In genomic region chr6:138141111-138141592, GRCm38 (mm10) we compare ENCODE assay signal across 8 mouse cellular contexts. TPM values are rescaled to one million over a fixed set of nuclear protein-coding genes. Genes with fewer than 3 reads are reported as not detected.
A peak's percentile ranks its signal among the peaks of the same experiment; 100 is the strongest.
DNase-seq lines count a peak whose midpoint lies in the region; ATAC-seq and TF ChIP-seq lines count a peak whose summit lies in the region.

No protein-coding gene starts in this region.

- TF ChIP-seq CTCF in kidney, adult 2 months (conservative IDR thresholded peaks at IDR 0.05; ENCODE audit: insufficient read depth, insufficient read length, low read depth, low read length): no peak
- TF ChIP-seq CTCF in lung, embryonic 14.5 days (IDR thresholded peaks at IDR 0.05; ENCODE audit: low read depth): no peak

- H3K4me2 ChIP-seq in lung, embryonic 14.5 days: peak overlapping the region; percentile 69

- peaks cover 37% of the 10 kb centered on the region for H3K4me1 ChIP-seq in embryonic facial prominence, embryonic 10.5 days
- peaks cover 4% of the 10 kb centered on the region for H3K4me1 ChIP-seq in kidney, adult 2 months (ENCODE audit: control insufficient read depth, insufficient read depth, low read length)
- peaks cover 17% of the 10 kb centered on the region for H3K4me1 ChIP-seq in lung, embryonic 14.5 days (ENCODE audit: insufficient read depth)

- peak overlapping the region; percentile 67 for H3K9ac ChIP-seq in lung, embryonic 14.5 days

- peak; percentile 79 for ATAC-seq in lung, embryonic 14.5 days (ENCODE audit: insufficient read depth)
- peak; percentile 35 for ATAC-seq in neutrophil, adult 5-6 weeks (ENCODE audit: extremely low read depth, insufficient number of reproducible peaks, low FRiP score, poor library complexity, severe bottlenecking)

- H3K27ac ChIP-seq in embryonic facial prominence, embryonic 10.5 days (replicated peaks): peak overlapping the region; percentile 69
- H3K27ac ChIP-seq in kidney, adult 2 months (ENCODE audit: insufficient read depth, low read depth, low read length): peak overlapping the region; percentile 37; the same call in 1 of the 2 replicates
- H3K27ac ChIP-seq in lung, embryonic 14.5 days (ENCODE audit: low read depth): peak overlapping the region; percentile 93

- H3K36me3 ChIP-seq in embryonic facial prominence, embryonic 10.5 days (replicated peaks): no peaks in the 10 kb centered on the region
- H3K36me3 ChIP-seq in kidney, adult 2 months (ENCODE audit: control insufficient read depth, insufficient read depth, low read length): no peaks in the 10 kb centered on the region
- H3K36me3 ChIP-seq in lung, embryonic 14.5 days (ENCODE audit: insufficient read depth): no peaks in the 10 kb centered on the region

- no peaks in the 10 kb centered on the region for H3K9me3 ChIP-seq in embryonic facial prominence, embryonic 10.5 days
- H3K9me3 ChIP-seq in lung, embryonic 14.5 days (ENCODE audit: low read depth, low read length): no peaks in the 10 kb centered on the region

- peak overlapping the region; percentile 57 for H3K4me3 ChIP-seq in embryonic facial prominence, embryonic 10.5 days
- peak overlapping the region; percentile 73; the same call in 1 of the 2 replicates for H3K4me3 ChIP-seq in kidney, adult 2 months (ENCODE audit: insufficient read depth, low read depth, low read length)
- peak overlapping the region; percentile 47 for H3K4me3 ChIP-seq in lung, embryonic 14.5 days (ENCODE audit: low read depth, low read length)

- TF ChIP-seq POLR2A in kidney, adult 2 months (IDR thresholded peaks at IDR 0.05; ENCODE audit: low read depth, low read length): no peak

- DNase-seq in 3T3-L1 (ENCODE audit: low read depth, low spot score): peak; percentile 93
- peak; percentile 17 for DNase-seq in embryonic facial prominence, embryonic 10.5 days (ENCODE audit: low spot score)
- DNase-seq in heart, adult 9 months (ENCODE audit: low spot score in 2 of 2): peak; percentile 74 to 89
- DNase-seq in kidney, adult 2 months: peak; percentile 77
- DNase-seq in lung, embryonic 14.5 days: peak; percentile 96
- no peak for DNase-seq in right cerebral cortex, postnatal 10 days (ENCODE audit: low spot score in 2 of 2)
- no peak for DNase-seq in natural killer cell, adult 2 months (ENCODE audit: low spot score in 2 of 2)

- H3K27me3 ChIP-seq in embryonic facial prominence, embryonic 10.5 days (replicated peaks; ENCODE audit: low read depth, poor library complexity, severe bottlenecking): no peaks in the 10 kb centered on the region
- H3K27me3 ChIP-seq in kidney, adult 2 months (replicated peaks; ENCODE audit: control insufficient read depth, insufficient read depth, low read length): no peaks in the 10 kb centered on the region
- no peaks in the 10 kb centered on the region for H3K27me3 ChIP-seq in lung, embryonic 14.5 days (ENCODE audit: insufficient read depth, low read length)

- WGBS in embryonic facial prominence, embryonic 10.5 days: 67% methylated on average over 4 of the region's 4 CpGs
- 14% methylated on average over 4 of the region's 4 CpGs for WGBS in kidney, adult 2 months
- 20% methylated on average over 4 of the region's 4 CpGs for WGBS in lung, embryonic 14.5 days

RNA-seq across cellular contexts. Expression of gene Mgst1, which starts 1.0 kb away (rescaled TPM):
- polyA plus RNA-seq in embryonic facial prominence, embryonic 10.5 days (2016; fragmentation: Nextera tagmentation; extraction: Ambion mirVana): 63.1 and 78.7 TPM in 2 replicates
- 411 and 435 TPM in 2 replicates for polyA plus RNA-seq in kidney, adult 2 months (2012; rRNA removed)
- 160 and 186 TPM in 2 replicates for polyA plus RNA-seq in lung, embryonic 14.5 days (2014; fragmentation: Nextera tagmentation; extraction: Ambion mirVana)
- 160 and 193 TPM in 2 replicates for total RNA-seq in neutrophil, adult 5-6 weeks (2017)

Comparison
In these comparisons a context has a peak if more than half of its experiments do, and no peak if none do; other contexts are left out.
1. DNase-seq: peak in 3T3-L1 (single experiment), embryonic facial prominence, embryonic 10.5 days (single experiment), heart, adult 9 months (2 of 2), kidney, adult 2 months (single experiment) and lung, embryonic 14.5 days (single experiment); none in right cerebral cortex, postnatal 10 days (0 of 2) and natural killer cell, adult 2 months (0 of 2).
2. H3K27ac ChIP-seq: peak in every context shown above with its lines; median percentile 93 in lung, embryonic 14.5 days; 69 in embryonic facial prominence, embryonic 10.5 days; 37 in kidney, adult 2 months.
3. Peak in every context shown above with its lines, with median percentiles within 50 percentile points of each other: H3K4me3 ChIP-seq.